Mouse (Mus musculus) kidney, adult 10 weeks (tissue): ENCODE measurements around the gene Olfr12. TPM values are rescaled to one million over a fixed set of nuclear protein-coding genes. Genes with fewer than 3 reads are reported as not detected.

Experiments used
- polyA plus RNA-seq: library from polyadenylated mRNA; stranded (reverse); fragments of 350-450 nt; fragmentation: Illumina TruSeq; extraction: RNeasy Lipid Tissue Mini Kit (QIAGEN cat#74804); gene quantifications from one replicate; pipeline ENCODE4 v1.2.3, GENCODE M21; 2014; ENCODE audit warnings: low read depth, low replicate concordance

Gene Olfr12
- polyA plus RNA-seq = not detected

GRCm38 (mm10) chr1:92617488-92617887, at the start of gene Olfr12:
Gene Olfr12, plus strand, starts transcription at chr1:92617788.

GRCm38 (mm10) chr1:92571022-92571421, 46.6 kb upstream of the Olfr12 start, which contains the start of gene Olfr1413:
Gene Olfr1413, plus strand, starts transcription at chr1:92571322.

GRCm38 (mm10) chr1:92585479-92585878, 32.1 kb upstream of the Olfr12 start, which contains the start of gene Olfr1412:
Gene Olfr1412, plus strand, starts transcription at chr1:92585779.

GRCm38 (mm10) chr1:92594111-92594510, 23.5 kb upstream of the Olfr12 start, which contains the start of gene Olfr1411:
Gene Olfr1411, plus strand, starts transcription at chr1:92594411.

GRCm38 (mm10) chr1:92605482-92605881, 12.1 kb upstream of the Olfr12 start, which contains the start of gene Olfr1410:
Gene Olfr1410, plus strand, starts transcription at chr1:92605782.

GRCm38 (mm10) chr1:92641514-92642272, 24.1 kb downstream of the Olfr12 start, which contains the start of gene Cops9:
Gene Cops9, minus strand, starts transcription at chr1:92641985.

GRCm38 (mm10) chr1:92648673-92649072, 31.1 kb downstream of the Olfr12 start, which contains the start of gene Otos:
Gene Otos, minus strand, starts transcription at chr1:92648841.

Other genes starting within 250 kb of the Olfr12 start
- gene Ndufa10, start 143.9 kb upstream of the Olfr12 start, polyA plus RNA-seq = 297 TPM
- gene Olfr1416, start 132.7 kb upstream of the Olfr12 start, polyA plus RNA-seq = not detected
- not detected for gene Olfr1415, start 121.7 kb upstream of the Olfr12 start, polyA plus RNA-seq
- not detected for gene Olfr1414, start 99.1 kb upstream of the Olfr12 start, polyA plus RNA-seq
- not detected for gene Olfr1413, start 46.5 kb upstream of the Olfr12 start, polyA plus RNA-seq
- not detected for gene Olfr1412, start 32.0 kb upstream of the Olfr12 start, polyA plus RNA-seq
- not detected for gene Olfr1411, start 23.4 kb upstream of the Olfr12 start, polyA plus RNA-seq
- not detected for gene Olfr1410, start 12.0 kb upstream of the Olfr12 start, polyA plus RNA-seq
- gene Cops9, start 24.2 kb downstream of the Olfr12 start, polyA plus RNA-seq = 104 TPM
- not detected for gene Otos, start 31.1 kb downstream of the Olfr12 start, polyA plus RNA-seq
- gene Gpc1, start 213.9 kb downstream of the Olfr12 start, polyA plus RNA-seq = 0.12 TPM